Comparison of ENCODE assay signal across 21 mouse cellular contexts in genomic region chr1:51609295-51609694, GRCm38 (mm10).
"Had no signal": no experiment of that assay in that cellular context is flagged by ENCODE, and none has a peak within 500 bp of the region (broad histone marks: within the 10 kb centered on the region; RNA-seq: fewer than 3 reads in every experiment).

No protein-coding gene starts in this region.

- H3K36me3 ChIP-seq: liver, embryonic 15.5 days; midbrain, embryonic 13.5 days; midbrain, embryonic 15.5 days; neural tube, embryonic 12.5 days; stomach, embryonic 15.5 days had no signal

- H3K4me2 ChIP-seq: liver, embryonic 15.5 days; midbrain, embryonic 11.5 days; midbrain, embryonic 13.5 days; midbrain, embryonic 15.5 days; neural tube, embryonic 12.5 days; stomach, embryonic 15.5 days had no signal

- H3K4me1 ChIP-seq: liver, embryonic 15.5 days; megakaryocyte, embryonic 14.5 days; stomach, embryonic 15.5 days had no signal

- H3K9me3 ChIP-seq: liver, embryonic 15.5 days; megakaryocyte, embryonic 14.5 days; midbrain, embryonic 13.5 days; midbrain, embryonic 15.5 days; neural tube, embryonic 12.5 days; stomach, embryonic 15.5 days had no signal

- H3K27me3 ChIP-seq: liver, embryonic 15.5 days; midbrain, embryonic 13.5 days; midbrain, embryonic 15.5 days; neural tube, embryonic 12.5 days; stomach, embryonic 15.5 days had no signal

- DNase-seq: liver, postnatal 0 days; lung, adult 2 months; lung, postnatal 14 days; lung, postnatal 36 days; retina, postnatal 1 day; right cerebral cortex, adult 18-20 months; right cerebral cortex, postnatal 25 days; right cerebral cortex, postnatal 4 days; spleen, adult 18-20 months; thymus, adult 2 months; thymus, postnatal 25 days; thymus, postnatal 4 days had no signal

- ATAC-seq: liver, postnatal 0 days; midbrain, embryonic 13.5 days; midbrain, embryonic 15.5 days had no signal

- H3K4me3 ChIP-seq: liver, embryonic 15.5 days; megakaryocyte, embryonic 14.5 days; midbrain, embryonic 13.5 days; midbrain, embryonic 15.5 days; neural tube, embryonic 12.5 days; stomach, embryonic 15.5 days had no signal

- H3K27ac ChIP-seq: liver, embryonic 15.5 days; macrophage; midbrain, embryonic 13.5 days; midbrain, embryonic 15.5 days; neural tube, embryonic 12.5 days; stomach, embryonic 15.5 days; stomach, postnatal 0 days had no signal

- H3K9ac ChIP-seq: liver, embryonic 15.5 days; liver, postnatal 0 days; midbrain, embryonic 13.5 days; midbrain, embryonic 15.5 days; neural tube, embryonic 12.5 days; stomach, embryonic 15.5 days had no signal
